8 mouse cellular contexts compared by ENCODE assay signal in the genomic region with DNA sequence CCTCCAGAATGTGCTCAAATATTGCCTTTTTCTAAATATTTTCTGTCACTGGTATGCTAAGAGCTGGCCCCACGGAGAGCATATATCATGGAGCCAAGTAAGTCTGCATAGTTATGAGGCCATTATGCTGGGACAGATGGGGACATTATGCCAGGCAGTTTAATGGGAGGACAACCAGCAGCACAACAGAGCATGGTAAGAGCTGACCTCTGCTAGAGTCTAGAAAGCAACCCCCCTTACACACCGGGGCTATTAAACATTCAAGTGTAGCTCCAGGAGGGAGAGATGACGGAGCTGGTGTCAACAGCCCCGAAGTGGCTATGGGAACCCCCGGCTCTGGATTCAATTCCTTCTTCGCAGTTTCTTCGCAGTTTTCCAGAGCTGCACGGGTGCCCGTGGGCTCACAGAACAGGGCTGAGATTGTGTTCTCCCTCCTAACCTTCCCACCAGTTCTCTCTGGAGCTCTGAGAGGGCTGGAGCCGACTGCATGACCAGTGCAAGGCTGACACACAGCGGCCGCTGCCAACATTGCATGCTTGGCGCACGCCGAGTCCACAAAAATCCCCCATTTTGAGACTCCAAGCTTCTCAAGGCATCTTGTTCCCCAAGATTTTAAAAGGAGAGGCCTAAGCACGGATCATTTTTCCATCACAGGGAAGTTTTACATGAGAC.
DNase-seq lines count a peak whose midpoint lies in the region; ATAC-seq lines count a peak whose summit lies in the region.

No protein-coding gene starts in this region.

- peak; percentile 51 for DNase-seq in thymus, postnatal 4 days
- DNase-seq in thymus, adult 18-20 months: no peak
- DNase-seq in cerebellum, postnatal 36 days: peak; percentile 64 to 67
- DNase-seq in frontal cortex, postnatal 14 days (ENCODE audit: low spot score in 2 of 2): peak; percentile 51 to 74
- DNase-seq in layer of hippocampus, adult 8-10 months (ENCODE audit: low spot score in 2 of 2): peak; percentile 33 to 62
- DNase-seq in lung, postnatal 25 days (ENCODE audit: low spot score): peak; percentile 15
- DNase-seq in right cerebral cortex, adult 2 months (ENCODE audit: low spot score in 2 of 2): peak; percentile 77 to 78

- ATAC-seq in monocyte, adult 5-6 weeks (replicated peaks; ENCODE audit: insufficient number of reproducible peaks, low FRiP score, low TSS enrichment, poor library complexity, severe bottlenecking): no peak

Comparison
In these comparisons a context has a peak if more than half of its experiments do, and no peak if none do; other contexts are left out.
1. DNase-seq: peak in thymus, postnatal 4 days (single experiment), cerebellum, postnatal 36 days (2 of 2), frontal cortex, postnatal 14 days (2 of 2), layer of hippocampus, adult 8-10 months (2 of 2), lung, postnatal 25 days (single experiment) and right cerebral cortex, adult 2 months (2 of 2); none in thymus, adult 18-20 months (0 of 2).